Mouse (Mus musculus): ENCODE measurements around the gene Cilp. TPM values are rescaled to one million over a fixed set of nuclear protein-coding genes. Genes with fewer than 3 reads are reported as not detected.

The Cilp gene
- polyA plus RNA-seq, 1 experiment from 2014 or later = 0.14 TPM

GRCm38 (mm10) chr9:65306672-65307071 is 41.7 kb downstream of the Cilp start:
- Histone ChIP-seq H3K9me3 (replicated peaks; ENCODE audit: control insufficient read depth, low read length) (no peaks in the 10 kb centered on the region), H3K27me3 (ENCODE audit: control insufficient read depth, insufficient read depth, low read length) (no peaks in the 10 kb centered on the region), H3K9ac (ENCODE audit: low read depth, low read length) (no peak overlapping the region), H3K27ac (ENCODE audit: low read depth, low read length) (no peak overlapping the region), H3K4me1 (ENCODE audit: control insufficient read depth, insufficient read depth, low read length) (no peaks in the 10 kb centered on the region), H3K36me3 (ENCODE audit: control insufficient read depth, insufficient read depth, low read length) (peaks cover 10% of the 10 kb centered on the region), H3K4me3 (ENCODE audit: low read depth, low read length) (no peak overlapping the region), H3K4me2 (no peak overlapping the region)
- ATAC-seq (replicated peaks; ENCODE audit: insufficient number of reproducible peaks, low FRiP score, low TSS enrichment) = no peak
- 91% methylated on average over 2 of the region's 2 CpGs for WGBS (ENCODE audit: insufficient replicate concordance)

GRCm38 (mm10) chr9:65308011-65308410 is 43.0 kb downstream of the Cilp start:
- H3K4me3 ChIP-seq (ENCODE audit: low read depth, low read length) = no peak overlapping the region
- H3K9me3 ChIP-seq (replicated peaks; ENCODE audit: control insufficient read depth, low read length) = no peaks in the 10 kb centered on the region
- peaks cover 17% of the 10 kb centered on the region for H3K36me3 ChIP-seq (ENCODE audit: control insufficient read depth, insufficient read depth, low read length)
- ATAC-seq (replicated peaks; ENCODE audit: insufficient number of reproducible peaks, low FRiP score, low TSS enrichment) = no peak
- no peak overlapping the region for H3K9ac ChIP-seq (ENCODE audit: low read depth, low read length)
- WGBS (ENCODE audit: insufficient replicate concordance) = 94% methylated on average over 1 of the region's 1 CpGs
- H3K4me1 ChIP-seq (ENCODE audit: control insufficient read depth, insufficient read depth, low read length) = no peaks in the 10 kb centered on the region
- H3K4me2 ChIP-seq = no peak overlapping the region
- no peaks in the 10 kb centered on the region for H3K27me3 ChIP-seq (ENCODE audit: control insufficient read depth, insufficient read depth, low read length)
- H3K27ac ChIP-seq (ENCODE audit: low read depth, low read length) = no peak overlapping the region

- Histone ChIP-seq H3K27ac (ENCODE audit: low read depth, low read length) (no peak overlapping the region), H3K9ac (ENCODE audit: low read depth, low read length) (no peak overlapping the region), H3K4me1 (ENCODE audit: control insufficient read depth, insufficient read depth, low read length) (no peaks in the 10 kb centered on the region), H3K27me3 (ENCODE audit: control insufficient read depth, insufficient read depth, low read length) (no peaks in the 10 kb centered on the region), H3K4me2 (no peak overlapping the region), H3K9me3 (replicated peaks; ENCODE audit: control insufficient read depth, low read length) (no peaks in the 10 kb centered on the region), H3K36me3 (ENCODE audit: control insufficient read depth, insufficient read depth, low read length) (peaks cover 22% of the 10 kb centered on the region), H3K4me3 (ENCODE audit: low read depth, low read length) (no peak overlapping the region)
- peak; percentile 67 for ATAC-seq (replicated peaks; ENCODE audit: insufficient number of reproducible peaks, low FRiP score, low TSS enrichment)
- WGBS (ENCODE audit: insufficient replicate concordance) = 94% methylated on average over 4 of the region's 4 CpGs
Observed at GRCm38 (mm10) chr9:65312669-65313357, 47.8 kb downstream of the Cilp start.

- H3K27me3 ChIP-seq (ENCODE audit: control insufficient read depth, insufficient read depth, low read length) = no peaks in the 10 kb centered on the region
- no peak overlapping the region for H3K4me2 ChIP-seq
- H3K9ac ChIP-seq (ENCODE audit: low read depth, low read length) = no peak overlapping the region
- no peak overlapping the region for H3K4me3 ChIP-seq (ENCODE audit: low read depth, low read length)
- ATAC-seq (replicated peaks; ENCODE audit: insufficient number of reproducible peaks, low FRiP score, low TSS enrichment) = no peak
- H3K4me1 ChIP-seq (ENCODE audit: control insufficient read depth, insufficient read depth, low read length) = no peaks in the 10 kb centered on the region
- H3K36me3 ChIP-seq (ENCODE audit: control insufficient read depth, insufficient read depth, low read length) = peaks cover 23% of the 10 kb centered on the region
- no peak overlapping the region for H3K27ac ChIP-seq (ENCODE audit: low read depth, low read length)
- H3K9me3 ChIP-seq (replicated peaks; ENCODE audit: control insufficient read depth, low read length) = no peaks in the 10 kb centered on the region
- 97% methylated on average over 1 of the region's 1 CpGs for WGBS (ENCODE audit: insufficient replicate concordance)
Observed at GRCm38 (mm10) chr9:65313846-65314245, 48.9 kb downstream of the Cilp start.

GRCm38 (mm10) chr9:65322255-65322900 is 57.4 kb downstream of the Cilp start:
- Histone ChIP-seq H3K4me2 (no peak overlapping the region), H3K27ac (ENCODE audit: low read depth, low read length) (no peak overlapping the region), H3K9me3 (replicated peaks; ENCODE audit: control insufficient read depth, low read length) (no peaks in the 10 kb centered on the region), H3K4me3 (ENCODE audit: low read depth, low read length) (no peak overlapping the region), H3K9ac (ENCODE audit: low read depth, low read length) (no peak overlapping the region), H3K4me1 (ENCODE audit: control insufficient read depth, insufficient read depth, low read length) (no peaks in the 10 kb centered on the region), H3K36me3 (ENCODE audit: control insufficient read depth, insufficient read depth, low read length) (peaks cover 17% of the 10 kb centered on the region), H3K27me3 (ENCODE audit: control insufficient read depth, insufficient read depth, low read length) (no peaks in the 10 kb centered on the region)
- WGBS (ENCODE audit: insufficient replicate concordance) = 89% methylated on average over 11 of the region's 11 CpGs
- no peak for ATAC-seq (replicated peaks; ENCODE audit: insufficient number of reproducible peaks, low FRiP score, low TSS enrichment)

- H3K36me3 ChIP-seq (ENCODE audit: control insufficient read depth, insufficient read depth, low read length) = peaks cover 15% of the 10 kb centered on the region
- H3K9ac ChIP-seq (ENCODE audit: low read depth, low read length) = no peak overlapping the region
- no peak for ATAC-seq (replicated peaks; ENCODE audit: insufficient number of reproducible peaks, low FRiP score, low TSS enrichment)
- H3K4me2 ChIP-seq = no peak overlapping the region
- H3K27ac ChIP-seq (ENCODE audit: low read depth, low read length) = no peak overlapping the region
- no peaks in the 10 kb centered on the region for H3K27me3 ChIP-seq (ENCODE audit: control insufficient read depth, insufficient read depth, low read length)
- no peaks in the 10 kb centered on the region for H3K4me1 ChIP-seq (ENCODE audit: control insufficient read depth, insufficient read depth, low read length)
- H3K4me3 ChIP-seq (ENCODE audit: low read depth, low read length) = no peak overlapping the region
- no peaks in the 10 kb centered on the region for H3K9me3 ChIP-seq (replicated peaks; ENCODE audit: control insufficient read depth, low read length)
Observed at GRCm38 (mm10) chr9:65325971-65326370, 61.0 kb downstream of the Cilp start.

- Histone ChIP-seq H3K4me2 (no peak overlapping the region), H3K4me1 (ENCODE audit: control insufficient read depth, insufficient read depth, low read length) (no peaks in the 10 kb centered on the region), H3K27me3 (ENCODE audit: control insufficient read depth, insufficient read depth, low read length) (no peaks in the 10 kb centered on the region), H3K4me3 (ENCODE audit: low read depth, low read length) (no peak overlapping the region), H3K9ac (ENCODE audit: low read depth, low read length) (no peak overlapping the region), H3K36me3 (ENCODE audit: control insufficient read depth, insufficient read depth, low read length) (peaks cover 15% of the 10 kb centered on the region), H3K27ac (ENCODE audit: low read depth, low read length) (no peak overlapping the region), H3K9me3 (replicated peaks; ENCODE audit: control insufficient read depth, low read length) (no peaks in the 10 kb centered on the region)
- 90% methylated on average over 2 of the region's 2 CpGs for WGBS (ENCODE audit: insufficient replicate concordance)
- no peak for ATAC-seq (replicated peaks; ENCODE audit: insufficient number of reproducible peaks, low FRiP score, low TSS enrichment)
Observed at GRCm38 (mm10) chr9:65327371-65327770, 62.4 kb downstream of the Cilp start.

All from heart, embryonic 11.5 days (tissue).